Mouse (Mus musculus): ENCODE data around the gene Sec61a2. TPM values are rescaled to one million over a fixed set of nuclear protein-coding genes. Genes with fewer than 3 reads are reported as not detected.
A peak's percentile ranks its signal among the peaks of the same experiment; 100 is the strongest.

Gene Sec61a2
- polyA plus RNA-seq, 1 experiment from 2014 or later: 144 TPM

- Histone ChIP-seq H3K9me3 (ENCODE audit: control insufficient read depth, low read length) (no peaks in the 10 kb centered on the region), H3K36me3 (ENCODE audit: control insufficient read depth, insufficient read depth, low read length) (no peaks in the 10 kb centered on the region), H3K27me3 (ENCODE audit: control insufficient read depth, insufficient read depth, low read length) (no peaks in the 10 kb centered on the region), H3K4me2 (ENCODE audit: low read depth, low read length) (no peak overlapping the region), H3K27ac (ENCODE audit: low read depth, low read length) (no peak overlapping the region), H3K9ac (replicated peaks; ENCODE audit: low read depth, low read length) (no peak overlapping the region), H3K4me1 (ENCODE audit: control insufficient read depth, insufficient read depth, low read length) (no peaks in the 10 kb centered on the region), H3K4me3 (ENCODE audit: low read depth, low read length) (no peak overlapping the region)
- no peak for ATAC-seq (ENCODE audit: low read depth)
- WGBS: 90% methylated on average over 3 of the region's 3 CpGs
Observed at GRCm38 (mm10) chr2:5934936-5935335, 39.7 kb upstream of the Sec61a2 start.

GRCm38 (mm10) chr2:5931938-5932337, 36.7 kb upstream of the Sec61a2 start:
- Histone ChIP-seq H3K9ac (replicated peaks; ENCODE audit: low read depth, low read length) (no peak overlapping the region), H3K36me3 (ENCODE audit: control insufficient read depth, insufficient read depth, low read length) (no peaks in the 10 kb centered on the region), H3K4me2 (ENCODE audit: low read depth, low read length) (no peak overlapping the region), H3K9me3 (ENCODE audit: control insufficient read depth, low read length) (no peaks in the 10 kb centered on the region), H3K4me3 (ENCODE audit: low read depth, low read length) (no peak overlapping the region), H3K4me1 (ENCODE audit: control insufficient read depth, insufficient read depth, low read length) (no peaks in the 10 kb centered on the region), H3K27ac (ENCODE audit: low read depth, low read length) (no peak overlapping the region), H3K27me3 (ENCODE audit: control insufficient read depth, insufficient read depth, low read length) (no peaks in the 10 kb centered on the region)
- no peak for ATAC-seq (ENCODE audit: low read depth)
- whole genome bisulfite sequencing: 93% methylated on average over 5 of the region's 5 CpGs

GRCm38 (mm10) chr2:5930291-5931054, 35.2 kb upstream of the Sec61a2 start:
- H3K4me2 ChIP-seq (ENCODE audit: low read depth, low read length): no peak overlapping the region
- H3K4me1 ChIP-seq (ENCODE audit: control insufficient read depth, insufficient read depth, low read length): no peaks in the 10 kb centered on the region
- no peak overlapping the region for H3K27ac ChIP-seq (ENCODE audit: low read depth, low read length)
- ATAC-seq (ENCODE audit: low read depth): no peak
- WGBS: 92% methylated on average over 18 of the region's 18 CpGs
- H3K4me3 ChIP-seq (ENCODE audit: low read depth, low read length): no peak overlapping the region
- H3K27me3 ChIP-seq (ENCODE audit: control insufficient read depth, insufficient read depth, low read length): no peaks in the 10 kb centered on the region
- no peak overlapping the region for H3K9ac ChIP-seq (replicated peaks; ENCODE audit: low read depth, low read length)
- no peaks in the 10 kb centered on the region for H3K9me3 ChIP-seq (ENCODE audit: control insufficient read depth, low read length)
- H3K36me3 ChIP-seq (ENCODE audit: control insufficient read depth, insufficient read depth, low read length): no peaks in the 10 kb centered on the region

- H3K36me3 ChIP-seq (ENCODE audit: control insufficient read depth, insufficient read depth, low read length): no peaks in the 10 kb centered on the region
- H3K9ac ChIP-seq (replicated peaks; ENCODE audit: low read depth, low read length): no peak overlapping the region
- no peaks in the 10 kb centered on the region for H3K9me3 ChIP-seq (ENCODE audit: control insufficient read depth, low read length)
- no peak overlapping the region for H3K27ac ChIP-seq (ENCODE audit: low read depth, low read length)
- H3K27me3 ChIP-seq (ENCODE audit: control insufficient read depth, insufficient read depth, low read length): no peaks in the 10 kb centered on the region
- H3K4me3 ChIP-seq (ENCODE audit: low read depth, low read length): no peak overlapping the region
- no peaks in the 10 kb centered on the region for H3K4me1 ChIP-seq (ENCODE audit: control insufficient read depth, insufficient read depth, low read length)
- WGBS: 92% methylated on average over 5 of the region's 5 CpGs
- H3K4me2 ChIP-seq (ENCODE audit: low read depth, low read length): no peak overlapping the region
- no peak for ATAC-seq (ENCODE audit: low read depth)
Observed at GRCm38 (mm10) chr2:5929793-5930192, 34.6 kb upstream of the Sec61a2 start.

- ATAC-seq (ENCODE audit: low read depth): no peak
- Histone ChIP-seq H3K27ac (ENCODE audit: low read depth, low read length) (no peak overlapping the region), H3K4me3 (ENCODE audit: low read depth, low read length) (no peak overlapping the region), H3K4me1 (ENCODE audit: control insufficient read depth, insufficient read depth, low read length) (no peaks in the 10 kb centered on the region), H3K36me3 (ENCODE audit: control insufficient read depth, insufficient read depth, low read length) (no peaks in the 10 kb centered on the region), H3K27me3 (ENCODE audit: control insufficient read depth, insufficient read depth, low read length) (no peaks in the 10 kb centered on the region), H3K4me2 (ENCODE audit: low read depth, low read length) (no peak overlapping the region), H3K9ac (replicated peaks; ENCODE audit: low read depth, low read length) (no peak overlapping the region), H3K9me3 (ENCODE audit: control insufficient read depth, low read length) (no peaks in the 10 kb centered on the region)
- 98% methylated on average over 5 of the region's 5 CpGs for WGBS
Observed at GRCm38 (mm10) chr2:5927481-5927880, 32.2 kb upstream of the Sec61a2 start.

GRCm38 (mm10) chr2:5923786-5924185, 28.6 kb upstream of the Sec61a2 start:
- no peaks in the 10 kb centered on the region; the same call in 1 of the 2 replicates for H3K36me3 ChIP-seq (ENCODE audit: control insufficient read depth, insufficient read depth, low read length)
- H3K4me3 ChIP-seq (ENCODE audit: low read depth, low read length): no peak overlapping the region
- H3K27ac ChIP-seq (ENCODE audit: low read depth, low read length): no peak overlapping the region
- H3K9me3 ChIP-seq (ENCODE audit: control insufficient read depth, low read length): no peaks in the 10 kb centered on the region
- no peaks in the 10 kb centered on the region for H3K4me1 ChIP-seq (ENCODE audit: control insufficient read depth, insufficient read depth, low read length)
- no peaks in the 10 kb centered on the region for H3K27me3 ChIP-seq (ENCODE audit: control insufficient read depth, insufficient read depth, low read length)
- no peak overlapping the region for H3K4me2 ChIP-seq (ENCODE audit: low read depth, low read length)
- no peak overlapping the region for H3K9ac ChIP-seq (replicated peaks; ENCODE audit: low read depth, low read length)
- no peak for ATAC-seq (ENCODE audit: low read depth)
- WGBS: 90% methylated on average over 9 of the region's 9 CpGs

GRCm38 (mm10) chr2:5922823-5923222, 27.6 kb upstream of the Sec61a2 start:
- ATAC-seq (ENCODE audit: low read depth): no peak
- Histone ChIP-seq H3K36me3 (ENCODE audit: control insufficient read depth, insufficient read depth, low read length) (no peaks in the 10 kb centered on the region; the same call in 1 of the 2 replicates), H3K4me2 (ENCODE audit: low read depth, low read length) (no peak overlapping the region), H3K27me3 (ENCODE audit: control insufficient read depth, insufficient read depth, low read length) (no peaks in the 10 kb centered on the region), H3K27ac (ENCODE audit: low read depth, low read length) (no peak overlapping the region), H3K4me1 (ENCODE audit: control insufficient read depth, insufficient read depth, low read length) (no peaks in the 10 kb centered on the region), H3K4me3 (ENCODE audit: low read depth, low read length) (no peak overlapping the region), H3K9ac (replicated peaks; ENCODE audit: low read depth, low read length) (no peak overlapping the region), H3K9me3 (ENCODE audit: control insufficient read depth, low read length) (no peaks in the 10 kb centered on the region)
- WGBS: 94% methylated on average over 6 of the region's 6 CpGs

GRCm38 (mm10) chr2:5911282-5911965, 16.2 kb upstream of the Sec61a2 start:
- ATAC-seq (ENCODE audit: low read depth): 0 out of 2 replicates have a peak, but pooled peaks have one; percentile 28
- peak overlapping the region; percentile 16; the same call in 1 of the 2 replicates for H3K27ac ChIP-seq (ENCODE audit: low read depth, low read length)
- WGBS: 53% methylated on average over 16 of the region's 16 CpGs

GRCm38 (mm10) chr2:5906625-5907024, 11.4 kb upstream of the Sec61a2 start:
- H3K27ac ChIP-seq (ENCODE audit: low read depth, low read length): no peak overlapping the region
- no peak for ATAC-seq (ENCODE audit: low read depth)
- no peaks in the 10 kb centered on the region for H3K27me3 ChIP-seq (ENCODE audit: control insufficient read depth, insufficient read depth, low read length)
- no peak overlapping the region for H3K4me3 ChIP-seq (ENCODE audit: low read depth, low read length)
- no peak overlapping the region for H3K9ac ChIP-seq (replicated peaks; ENCODE audit: low read depth, low read length)
- no peaks in the 10 kb centered on the region for H3K4me1 ChIP-seq (ENCODE audit: control insufficient read depth, insufficient read depth, low read length)
- 0 out of 2 replicates have a peak, but pooled peaks cover 4% of the 10 kb centered on the region for H3K36me3 ChIP-seq (ENCODE audit: control insufficient read depth, insufficient read depth, low read length)
- no peak overlapping the region for H3K4me2 ChIP-seq (ENCODE audit: low read depth, low read length)
- 49% methylated on average over 3 of the region's 3 CpGs for WGBS
- H3K9me3 ChIP-seq (ENCODE audit: control insufficient read depth, low read length): no peaks in the 10 kb centered on the region

More at GRCm38 (mm10) chr2:5911282-5911965, 16.2 kb upstream of the Sec61a2 start:
- Histone ChIP-seq H3K36me3 (ENCODE audit: control insufficient read depth, insufficient read depth, low read length) (peaks cover 10% of the 10 kb centered on the region; the same call in 1 of the 2 replicates), H3K9ac (replicated peaks; ENCODE audit: low read depth, low read length) (no peak overlapping the region), H3K4me3 (ENCODE audit: low read depth, low read length) (no peak overlapping the region), H3K4me1 (ENCODE audit: control insufficient read depth, insufficient read depth, low read length) (no peaks in the 10 kb centered on the region), H3K27me3 (ENCODE audit: control insufficient read depth, insufficient read depth, low read length) (no peaks in the 10 kb centered on the region), H3K9me3 (ENCODE audit: control insufficient read depth, low read length) (no peaks in the 10 kb centered on the region), H3K4me2 (ENCODE audit: low read depth, low read length) (no peak overlapping the region)

Data from neural tube, embryonic 14.5 days (tissue).